In genomic region chr13:32518611-32519344, GRCm38 (mm10) we compare ENCODE assay signal across 12 mouse cellular contexts.
DNase-seq lines count a peak whose midpoint lies in the region; ATAC-seq lines count a peak whose summit lies in the region.
"Had no signal": no experiment of that assay in that cellular context is flagged by ENCODE, and none has a peak within 500 bp of the region (broad histone marks: within the 10 kb centered on the region; RNA-seq: fewer than 3 reads in every experiment).

No protein-coding gene starts in this region.

- no peaks in the 10 kb centered on the region for H3K36me3 ChIP-seq in neural tube, embryonic 13.5 days
- H3K36me3 ChIP-seq in forebrain, embryonic 15.5 days: no peaks in the 10 kb centered on the region
- H3K36me3 ChIP-seq: G1E; heart, embryonic 13.5 days had no signal

- intact Hi-C loops in gastrocnemius, postnatal 14 days (cut with DNase I; ENCODE audit: low total_unique reads): no loop called here

- WGBS in neural tube, embryonic 13.5 days: 60% methylated on average over 16 of the region's 16 CpGs
- 87% methylated on average over 16 of the region's 16 CpGs for WGBS in forebrain, embryonic 15.5 days

- H3K27me3 ChIP-seq in neural tube, embryonic 13.5 days: no peaks in the 10 kb centered on the region
- no peaks in the 10 kb centered on the region for H3K27me3 ChIP-seq in forebrain, embryonic 15.5 days
- H3K27me3 ChIP-seq: heart, embryonic 13.5 days had no signal

- H3K4me3 ChIP-seq in neural tube, embryonic 13.5 days: no peak overlapping the region
- no peak overlapping the region for H3K4me3 ChIP-seq in forebrain, embryonic 15.5 days
- H3K4me3 ChIP-seq: heart, embryonic 13.5 days; megakaryocyte, embryonic 14.5 days had no signal

- H3K9ac ChIP-seq in neural tube, embryonic 13.5 days: no peak overlapping the region
- H3K9ac ChIP-seq in forebrain, embryonic 15.5 days (replicated peaks): no peak overlapping the region
- H3K9ac ChIP-seq: heart, embryonic 13.5 days had no signal

- peak; percentile 33 for DNase-seq in lung, adult 18-20 months
- DNase-seq in lung, postnatal 10 days: no peak
- peak; percentile 35 for DNase-seq in embryo, embryonic 9.5 days (ENCODE audit: extremely low spot score)
- peak; percentile 53 for DNase-seq in kidney, postnatal 10 days
- no peak for DNase-seq in gastrocnemius, postnatal 14 days
- no peak for DNase-seq in gastrocnemius, postnatal 25 days
- DNase-seq: right cerebral cortex, postnatal 25 days had no signal

- H3K4me2 ChIP-seq in neural tube, embryonic 13.5 days: no peak overlapping the region
- H3K4me2 ChIP-seq in forebrain, embryonic 15.5 days (replicated peaks): no peak overlapping the region
- H3K4me2 ChIP-seq: heart, embryonic 13.5 days had no signal

- no peak overlapping the region for H3K27ac ChIP-seq in neural tube, embryonic 13.5 days (replicated peaks)
- H3K27ac ChIP-seq in forebrain, embryonic 15.5 days (replicated peaks): no peak overlapping the region
- H3K27ac ChIP-seq: heart, embryonic 13.5 days had no signal

- no peaks in the 10 kb centered on the region for H3K9me3 ChIP-seq in neural tube, embryonic 13.5 days
- H3K9me3 ChIP-seq in forebrain, embryonic 15.5 days: no peaks in the 10 kb centered on the region
- H3K9me3 ChIP-seq: G1E; heart, embryonic 13.5 days had no signal

- H3K4me1 ChIP-seq in neural tube, embryonic 13.5 days (replicated peaks): peaks cover 9% of the 10 kb centered on the region
- no peaks in the 10 kb centered on the region for H3K4me1 ChIP-seq in forebrain, embryonic 15.5 days
- H3K4me1 ChIP-seq: megakaryocyte, embryonic 14.5 days had no signal

- peak; percentile 61; the same call in 1 of the 2 replicates for ATAC-seq in neural tube, embryonic 13.5 days (ENCODE audit: low read depth)
- ATAC-seq in forebrain, embryonic 15.5 days (replicated peaks): no peak

Comparison
In these comparisons a context has a peak if more than half of its experiments do, and no peak if none do; other contexts are left out.
1. DNase-seq: peak in lung, adult 18-20 months (2 of 2), embryo, embryonic 9.5 days (single experiment) and kidney, postnatal 10 days (single experiment); none in lung, postnatal 10 days (single experiment), gastrocnemius, postnatal 14 days (single experiment) and gastrocnemius, postnatal 25 days (single experiment).